Mouse (Mus musculus) common myeloid progenitor, adult 5-6 weeks (primary cell): Measurements from ENCODE around the gene Jade3. TPM values are rescaled to one million over a fixed set of nuclear protein-coding genes. Genes with fewer than 3 reads are reported as not detected.
A peak's percentile ranks its signal among the peaks of the same experiment; 100 is the strongest.

Experiments
- ATAC-seq: replicated peaks from 2 replicates; pipeline ENCODE4 v1.8.0; 2016; ENCODE audit warnings: low read depth, mild to moderate bottlenecking, moderate TSS enrichment, inconsistent platforms; ENCODE audit not compliant: poor library complexity, severe bottlenecking
- total RNA-seq: library from RNA; stranded (forward); fragments of 200-1000, 187-1606 nt; gene quantifications from 2 replicates; pipeline ENCODE4 v1.2.3, GENCODE M21; 2017

Jade3 gene
- total RNA-seq = 15.5 and 18.5 TPM in 2 replicates

- peak; percentile 94 for ATAC-seq
Observed at GRCm38 (mm10) chrX:20425140-20425838, at the start of gene Jade3. Gene Jade3 (plus strand): TSS chrX:20425688.

- ATAC-seq = peak; percentile 65; the same call in 1 of the 2 replicates
Observed at GRCm38 (mm10) chrX:20379347-20380014, 46.0 kb upstream of the Jade3 start.

DNA sequence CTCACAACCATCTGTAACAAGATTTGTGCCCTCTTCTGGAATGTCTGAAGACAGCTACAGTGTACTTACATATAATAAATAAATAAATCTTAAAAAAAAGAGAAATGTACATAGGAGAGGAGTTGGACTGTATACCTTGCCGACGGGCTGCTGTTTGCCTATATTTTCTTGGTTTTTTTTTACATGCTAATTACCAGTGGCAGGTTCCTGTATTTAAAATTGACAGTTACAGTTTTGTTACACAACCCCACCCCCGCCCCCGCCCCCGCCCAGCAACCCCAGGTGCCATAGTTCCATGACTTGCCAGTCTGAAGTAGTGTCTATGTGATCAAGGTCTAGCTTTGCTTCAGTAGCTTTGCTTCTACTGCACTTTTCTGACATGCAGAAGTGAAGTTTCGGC is 43.2 kb upstream of the Jade3 start:
- no peak for ATAC-seq

GRCm38 (mm10) chrX:20387006-20387405 is 38.5 kb upstream of the Jade3 start:
- no peak for ATAC-seq

- peak; percentile 73 for ATAC-seq
Observed at GRCm38 (mm10) chrX:20391964-20392363, 33.5 kb upstream of the Jade3 start.

DNA sequence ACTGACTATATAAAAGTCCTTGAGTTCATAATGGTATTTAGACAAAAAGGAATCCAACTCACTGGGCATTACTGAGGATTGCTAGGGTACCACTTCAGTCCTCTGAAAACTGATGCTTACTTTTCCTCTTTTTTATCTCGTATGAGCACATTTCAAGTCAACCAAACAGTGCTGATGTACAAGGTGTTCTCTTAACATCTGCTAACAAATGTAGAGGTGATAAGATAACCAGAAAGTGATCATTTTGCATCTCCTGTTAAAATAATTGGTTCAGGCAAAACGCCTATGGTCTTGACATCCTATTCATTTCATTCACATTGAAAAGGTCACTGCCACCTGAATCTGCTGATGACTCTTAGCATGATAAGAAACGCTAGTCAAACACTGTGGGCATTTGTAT is 32.5 kb upstream of the Jade3 start:
- no peak for ATAC-seq

- peak; percentile 54; the same call in 1 of the 2 replicates for ATAC-seq
Observed at GRCm38 (mm10) chrX:20404068-20404467, 21.4 kb upstream of the Jade3 start.

DNA sequence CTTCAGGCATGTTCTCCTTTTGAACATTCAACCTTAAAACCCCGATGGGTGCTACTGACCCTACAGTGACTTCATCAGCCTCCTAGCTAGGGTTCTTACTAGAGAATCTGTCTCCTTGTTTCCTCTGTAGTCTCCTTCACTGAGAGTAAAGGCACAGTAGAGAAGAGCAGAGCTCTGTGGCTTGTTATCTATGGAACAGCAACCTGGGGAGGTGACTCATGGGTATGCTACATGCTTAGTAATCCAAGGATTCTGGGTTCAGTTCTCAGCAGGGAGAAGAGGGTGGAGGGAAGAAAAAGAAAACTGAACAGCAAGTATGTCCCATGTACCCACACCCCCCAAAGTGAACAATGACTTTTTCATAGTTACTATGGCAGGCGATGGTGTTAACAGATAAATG is 18.6 kb upstream of the Jade3 start:
- ATAC-seq = no peak

DNA sequence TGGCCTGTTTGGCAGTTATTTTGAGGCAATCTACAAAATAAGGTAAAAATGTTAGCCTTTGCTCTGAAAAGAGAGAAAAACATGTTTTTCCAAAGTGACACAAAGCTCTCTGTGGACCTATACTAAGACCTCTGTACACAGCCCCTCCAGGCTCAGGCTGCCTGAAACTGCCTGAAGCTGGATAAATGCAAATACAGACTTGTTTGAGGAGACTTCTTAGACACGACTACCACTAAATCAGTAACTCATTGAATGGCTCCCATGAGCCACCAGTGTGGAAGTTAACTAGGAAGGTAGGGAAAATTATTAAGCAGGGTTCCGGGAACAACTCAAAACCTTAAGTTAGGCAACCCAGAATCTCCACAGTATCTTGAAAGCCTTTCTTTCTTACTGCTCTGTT is 17.8 kb upstream of the Jade3 start:
- no peak for ATAC-seq

DNA sequence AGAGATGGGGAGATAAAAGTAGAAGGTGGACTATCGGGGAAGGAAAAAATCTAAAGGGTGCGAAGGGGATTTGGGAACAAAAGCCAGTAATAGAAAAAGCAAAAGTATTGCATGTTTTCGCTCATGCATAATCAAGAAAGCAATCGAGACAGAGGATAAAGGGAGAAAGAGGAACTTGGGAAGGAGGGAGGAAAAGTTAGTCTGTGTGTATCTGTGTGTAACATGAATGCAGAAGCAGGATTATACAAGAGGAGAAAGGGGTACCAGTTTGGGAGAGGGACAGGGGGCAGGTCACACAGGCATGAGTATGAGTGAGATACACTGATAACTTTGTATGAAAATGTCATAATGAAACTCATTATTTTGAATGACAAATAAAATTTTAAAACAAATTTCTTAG is 14.1 kb upstream of the Jade3 start:
- no peak for ATAC-seq

DNA sequence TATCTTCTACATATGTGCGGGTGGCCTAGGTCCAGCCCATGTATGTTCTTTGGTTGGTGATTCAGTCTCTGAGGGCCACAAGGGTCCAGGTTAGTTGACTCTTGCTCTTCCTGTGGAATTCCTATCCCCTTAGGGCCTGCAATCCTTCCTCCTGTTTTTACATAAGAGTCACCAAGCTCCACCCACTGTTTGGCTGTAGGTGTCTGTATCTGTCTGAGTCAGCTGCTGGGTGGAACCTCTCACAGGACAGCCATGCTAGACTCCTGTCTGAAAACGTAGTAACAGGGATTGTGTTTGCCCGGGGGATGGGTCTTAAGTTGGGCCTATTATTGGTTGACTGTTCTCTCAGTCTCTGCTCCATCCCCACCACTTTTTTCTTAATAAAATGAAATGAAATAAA is 13.3 kb upstream of the Jade3 start:
- no peak for ATAC-seq

DNA sequence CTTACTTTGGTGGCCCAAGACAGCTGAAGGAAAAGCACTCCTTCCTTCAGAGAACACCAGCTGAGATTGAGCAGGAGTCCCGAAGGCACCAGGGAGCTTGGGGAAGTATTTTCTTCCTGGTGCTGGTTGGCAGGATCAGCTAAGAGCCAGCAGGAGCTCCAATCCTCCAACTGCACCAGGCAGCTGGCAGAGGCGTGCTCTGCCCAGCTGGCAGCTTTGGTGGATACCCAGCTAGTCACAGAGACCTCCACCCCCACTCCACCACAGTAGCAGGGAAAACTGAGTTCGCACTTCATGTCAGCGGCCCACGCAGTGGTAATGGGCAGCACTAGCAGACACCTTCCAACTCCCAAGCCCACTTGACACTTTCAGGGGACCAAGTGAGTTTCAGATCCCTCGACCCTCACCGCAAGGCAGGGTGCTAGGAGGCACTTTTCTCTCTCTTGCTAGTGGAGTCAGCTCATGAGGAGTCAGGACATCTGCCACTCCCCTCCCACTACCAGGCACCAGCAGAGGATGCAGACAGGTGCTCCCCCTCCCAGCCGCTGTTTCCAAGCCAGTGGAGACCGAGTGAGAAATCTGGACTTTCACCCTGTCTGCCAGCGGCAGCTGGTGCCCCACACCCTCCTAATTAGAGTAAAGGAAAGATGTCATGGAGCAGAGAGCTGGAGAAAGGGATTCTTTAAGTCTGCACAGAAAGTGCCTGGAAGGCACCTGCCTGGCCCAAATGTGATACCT is 10.4 kb upstream of the Jade3 start:
- no peak for ATAC-seq

GRCm38 (mm10) chrX:20418461-20418860 is 7.0 kb upstream of the Jade3 start:
- ATAC-seq = no peak

- no peak for ATAC-seq
Observed at GRCm38 (mm10) chrX:20419536-20419935, 6.0 kb upstream of the Jade3 start.

DNA sequence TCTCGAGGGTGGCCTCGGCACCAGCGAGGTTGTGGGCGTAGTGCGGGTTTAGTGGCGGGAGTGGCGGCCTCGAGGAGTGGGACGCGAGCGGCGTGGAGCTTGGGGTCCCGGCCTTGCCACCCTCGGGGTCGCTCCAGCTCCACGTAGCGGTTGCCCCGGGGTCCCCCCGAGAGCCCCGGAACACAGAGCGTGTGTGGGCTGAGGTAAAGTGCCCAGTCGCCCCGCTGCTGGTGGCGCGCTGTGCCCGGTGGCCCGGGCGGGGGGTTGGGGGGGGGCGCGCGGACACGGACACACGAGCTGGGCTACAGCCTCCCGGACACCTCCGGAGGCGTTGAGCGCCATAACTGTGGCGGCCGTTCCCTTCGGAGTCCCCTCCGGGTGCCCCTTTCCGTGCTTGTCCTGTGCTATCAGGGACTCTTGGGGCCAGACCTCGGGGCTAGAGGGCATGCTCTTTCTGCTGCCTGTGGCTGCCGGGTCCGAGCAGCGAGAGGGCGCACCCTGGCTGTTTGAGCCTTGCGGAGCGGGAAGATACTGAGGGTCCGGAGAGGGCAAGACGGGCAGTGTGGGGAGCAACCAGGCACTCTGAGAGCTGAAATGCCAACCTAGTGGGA is 456 bp downstream of the Jade3 start:
- ATAC-seq = peak; percentile 28; the same call in 1 of the 2 replicates

DNA sequence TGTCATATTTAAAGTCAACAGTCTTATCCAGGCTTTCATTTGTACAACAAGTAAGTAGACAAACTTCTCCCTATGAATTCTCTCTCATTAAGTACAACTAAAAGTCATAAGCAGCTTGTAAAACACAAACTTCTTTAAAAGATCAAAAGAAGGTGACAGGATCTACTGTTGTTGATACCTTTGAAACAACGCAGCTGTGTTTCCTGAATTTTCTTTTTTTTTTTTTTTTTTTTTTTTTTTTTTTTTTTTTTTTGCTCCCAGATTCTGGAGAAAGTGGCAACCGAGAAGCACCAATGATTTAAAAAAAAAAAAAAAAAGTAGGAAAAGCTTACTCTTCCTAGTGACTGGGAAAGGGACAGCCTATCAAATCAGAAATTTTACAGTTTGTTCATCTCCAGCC is 57.7 kb downstream of the Jade3 start:
- no peak for ATAC-seq

DNA sequence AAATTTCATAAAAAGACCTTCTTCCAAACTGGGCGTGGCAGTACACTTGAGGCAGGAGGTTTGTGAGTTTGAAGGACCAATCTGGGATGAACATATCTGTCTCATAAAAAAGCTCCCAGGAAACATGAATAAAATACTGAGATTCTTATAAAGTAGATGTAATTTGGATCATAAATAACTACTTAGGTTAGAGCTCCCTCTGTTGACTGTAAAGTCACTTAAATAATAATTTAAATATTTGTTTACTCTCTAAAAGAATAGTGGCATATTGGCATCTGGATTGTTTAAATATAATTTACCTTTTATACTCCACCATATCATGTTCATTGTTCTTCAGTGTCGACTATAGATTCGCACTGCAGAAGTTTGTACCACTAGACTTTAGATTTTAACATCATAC is 72.2 kb downstream of the Jade3 start:
- no peak for ATAC-seq

DNA sequence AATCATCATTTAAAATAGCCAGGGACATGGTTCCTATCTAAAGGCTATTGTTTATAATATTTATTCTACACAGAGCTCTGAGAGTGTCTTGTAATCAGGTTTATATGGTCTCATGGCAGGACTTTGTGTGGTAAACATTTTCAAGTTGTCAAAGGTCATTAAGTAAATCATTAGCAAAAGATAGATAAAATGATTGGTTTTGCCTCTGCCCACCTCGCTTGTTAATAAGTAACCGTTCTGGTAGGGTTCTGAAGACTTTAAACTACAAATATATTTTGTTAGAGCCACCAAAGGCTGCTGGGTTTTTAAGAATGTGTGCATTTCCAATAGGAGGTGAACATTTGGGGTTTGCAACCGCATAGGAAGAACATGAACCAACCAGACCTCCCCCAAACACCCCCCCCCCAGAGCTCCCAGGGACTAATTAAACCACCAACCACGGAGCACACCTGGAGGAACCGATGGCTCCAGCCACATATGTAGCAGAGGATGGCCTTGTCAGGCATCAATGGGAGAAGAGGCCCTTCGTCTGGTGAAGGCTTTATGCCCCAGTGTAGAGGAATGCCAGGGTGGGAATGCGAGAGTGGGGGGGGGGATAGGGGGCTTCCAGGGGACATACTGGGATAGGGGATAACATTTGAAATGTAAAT is 94.9 kb downstream of the Jade3 start:
- no peak for ATAC-seq

- ATAC-seq = peak; percentile 74
Observed at GRCm38 (mm10) chrX:20521578-20521977, 96.1 kb downstream of the Jade3 start.

DNA sequence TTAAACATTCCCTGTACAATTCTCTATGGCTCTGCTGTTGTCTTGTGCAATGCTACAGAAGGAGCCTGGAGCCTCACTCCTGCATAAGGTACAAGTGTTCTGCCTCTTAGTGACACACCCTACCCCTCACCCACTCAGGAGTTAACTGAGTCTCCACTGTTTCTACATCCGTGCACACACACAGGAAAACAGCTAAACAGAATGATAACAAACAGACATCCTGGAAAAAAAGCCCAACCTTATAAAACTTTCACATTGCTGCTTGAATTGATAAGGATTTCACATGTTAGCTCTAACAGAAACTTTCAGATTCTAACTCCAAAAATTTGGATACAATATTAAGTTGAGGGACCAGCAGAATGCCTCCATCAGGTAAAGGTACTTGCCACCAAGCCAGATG is 107.1 kb downstream of the Jade3 start:
- no peak for ATAC-seq
